Mouse (Mus musculus): Measurements from ENCODE around the gene Fcgrt.
"Not testable (repeated sequence)": the region's sequence is repeated elsewhere in the genome, so short reads cannot be mapped to it uniquely, and the experiment has no call there.

Gene Fcgrt

GRCm38 (mm10) chr7:45129776-45130512 is 26.3 kb upstream of the Fcgrt start:
- DNase-seq, result no peak

GRCm38 (mm10) chr7:45129318-45129717 is 25.7 kb upstream of the Fcgrt start:
- DNase-seq, result no peak

- peak; percentile 97 for DNase-seq
These were observed 25.1 kb upstream of the Fcgrt start, which contains the start of gene Rpl13a for GRCm38 (mm10) chr7:45128624-45129246. Gene Rpl13a (minus strand): TSS chr7:45128761.

- no peak for DNase-seq
These were observed 24.1 kb upstream of the Fcgrt start for GRCm38 (mm10) chr7:45127700-45128224.

- DNase-seq, result no peak
These were observed 23.4 kb upstream of the Fcgrt start for GRCm38 (mm10) chr7:45126844-45127699.

- no peak for DNase-seq
These were observed 22.6 kb upstream of the Fcgrt start for GRCm38 (mm10) chr7:45126147-45126843.

- not testable (repeated sequence) for DNase-seq
These were observed 22.0 kb upstream of the Fcgrt start for GRCm38 (mm10) chr7:45125649-45126048.

- DNase-seq, result no peak
These were observed 21.5 kb upstream of the Fcgrt start for GRCm38 (mm10) chr7:45125144-45125600.

- DNase-seq, result peak; percentile 99
These were observed 20.8 kb upstream of the Fcgrt start, which contains the start of gene Rps11 for GRCm38 (mm10) chr7:45124224-45125143. Gene Rps11 (minus strand): TSS chr7:45124439.

- DNase-seq, result no peak
These were observed 19.5 kb upstream of the Fcgrt start for GRCm38 (mm10) chr7:45123186-45123570.

GRCm38 (mm10) chr7:45122561-45123185 is 19.0 kb upstream of the Fcgrt start:
- DNase-seq, result no peak

- no peak for DNase-seq
These were observed 18.3 kb upstream of the Fcgrt start for GRCm38 (mm10) chr7:45121966-45122365.

GRCm38 (mm10) chr7:45121404-45121803 is 17.8 kb upstream of the Fcgrt start:
- DNase-seq, result peak; percentile 72

GRCm38 (mm10) chr7:45119780-45120709 is 16.4 kb upstream of the Fcgrt start:
- DNase-seq, result no peak

- no peak for DNase-seq
These were observed 14.7 kb upstream of the Fcgrt start for GRCm38 (mm10) chr7:45118336-45118735.

GRCm38 (mm10) chr7:45117566-45117965 is 13.9 kb upstream of the Fcgrt start:
- DNase-seq, result no peak

- no peak for DNase-seq
These were observed 9.8 kb upstream of the Fcgrt start for GRCm38 (mm10) chr7:45113476-45113875.

- DNase-seq, result no peak
These were observed 8.9 kb upstream of the Fcgrt start for GRCm38 (mm10) chr7:45112529-45112928.

GRCm38 (mm10) chr7:45111940-45112339 is 8.3 kb upstream of the Fcgrt start:
- no peak for DNase-seq

GRCm38 (mm10) chr7:45110089-45110488 is 6.4 kb upstream of the Fcgrt start:
- not testable (repeated sequence) for DNase-seq

Data from lung, postnatal 14 days (tissue).